Mouse (Mus musculus): ENCODE measurements around the gene Elane.

- TF ChIP-seq CTCF (IDR thresholded peaks at IDR 0.05; ENCODE audit: low read depth), result no peak
- no peak for TF ChIP-seq EP300 (optimal IDR thresholded peaks at IDR 0.05)
Measured at GRCm38 (mm10) chr10:79881981-79882380, 4.1 kb upstream of the Elane start.
